Mouse (Mus musculus): Measurements from ENCODE around the gene Adap1.

Adap1 gene

DNA sequence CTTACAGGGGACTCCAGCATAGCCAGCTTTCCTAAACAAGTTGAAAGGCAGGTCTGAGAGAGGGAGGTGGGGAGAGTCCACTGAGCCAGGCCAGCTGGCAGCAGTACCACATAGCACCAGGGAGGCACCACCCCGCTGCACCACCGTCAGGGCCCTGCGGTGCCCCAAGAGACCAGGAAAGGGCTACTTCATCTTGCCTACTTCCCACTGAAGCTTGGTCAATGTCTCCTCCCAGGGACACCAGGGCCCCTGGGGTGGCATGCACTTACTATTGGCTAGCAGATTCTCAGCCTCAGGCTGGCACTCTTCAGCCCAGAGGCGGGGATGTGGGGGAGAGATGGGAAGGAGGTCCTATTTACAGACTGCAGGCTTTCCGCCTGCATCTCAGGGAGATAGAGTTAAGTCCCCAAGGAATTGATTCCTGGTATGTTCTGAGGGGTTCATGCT is 1.4 kb downstream of the Adap1 start:
- no peak for DNase-seq (ENCODE audit: low read depth, low spot score)

- DNase-seq (ENCODE audit: low read depth, low spot score), result no peak
Observed at GRCm38 (mm10) chr5:139323260-139323924, 2.0 kb downstream of the Adap1 start.

GRCm38 (mm10) chr5:139321331-139321730 is 4.1 kb downstream of the Adap1 start:
- no peak for DNase-seq (ENCODE audit: low read depth, low spot score)

- no peak for DNase-seq (ENCODE audit: low read depth, low spot score)
Observed at GRCm38 (mm10) chr5:139320424-139320823, 5.0 kb downstream of the Adap1 start.

DNA sequence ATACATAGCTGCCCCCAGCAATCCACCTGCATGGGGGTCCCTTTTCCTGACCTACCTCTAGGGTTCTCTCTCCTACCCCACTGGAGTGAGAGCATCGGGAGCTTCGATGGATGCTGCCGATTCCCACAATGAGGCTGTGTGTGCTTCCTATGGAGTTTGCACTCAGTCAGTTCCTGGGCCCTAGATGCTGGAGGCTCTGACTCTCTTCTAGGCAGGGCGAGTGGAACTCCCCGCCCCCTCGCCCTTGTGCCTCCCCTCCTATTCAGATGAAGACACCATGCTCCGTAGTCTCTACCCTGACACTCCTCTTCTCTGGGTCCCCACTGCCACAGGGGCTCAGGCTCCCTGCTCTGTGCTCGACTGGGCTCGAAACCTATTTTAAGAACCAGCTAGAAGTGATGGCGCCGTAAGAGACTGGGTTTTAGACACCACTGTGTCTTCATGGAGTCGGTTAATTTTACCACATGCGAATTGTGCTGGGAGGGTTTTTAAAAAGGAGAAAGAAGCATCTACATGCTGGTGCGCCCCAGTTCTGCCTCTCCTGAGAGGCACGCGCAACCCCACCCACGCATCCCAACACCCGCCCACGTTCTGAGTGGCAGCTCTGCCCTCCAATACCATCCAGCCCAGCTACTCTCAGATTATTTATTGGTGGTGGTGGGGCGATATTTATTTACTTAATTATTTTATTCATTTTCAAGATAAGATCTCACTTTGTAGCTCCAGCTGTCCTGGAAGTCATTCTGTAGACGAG is 7.5 kb downstream of the Adap1 start:
- peak; percentile 75 for DNase-seq (ENCODE audit: low read depth, low spot score)

- DNase-seq (ENCODE audit: low read depth, low spot score), result no peak
Observed at GRCm38 (mm10) chr5:139316982-139317675, 8.3 kb downstream of the Adap1 start.

GRCm38 (mm10) chr5:139314941-139315642 is 10.3 kb downstream of the Adap1 start:
- DNase-seq (ENCODE audit: low read depth, low spot score), result no peak

GRCm38 (mm10) chr5:139313536-139313935 is 11.9 kb downstream of the Adap1 start:
- no peak for DNase-seq (ENCODE audit: low read depth, low spot score)

DNA sequence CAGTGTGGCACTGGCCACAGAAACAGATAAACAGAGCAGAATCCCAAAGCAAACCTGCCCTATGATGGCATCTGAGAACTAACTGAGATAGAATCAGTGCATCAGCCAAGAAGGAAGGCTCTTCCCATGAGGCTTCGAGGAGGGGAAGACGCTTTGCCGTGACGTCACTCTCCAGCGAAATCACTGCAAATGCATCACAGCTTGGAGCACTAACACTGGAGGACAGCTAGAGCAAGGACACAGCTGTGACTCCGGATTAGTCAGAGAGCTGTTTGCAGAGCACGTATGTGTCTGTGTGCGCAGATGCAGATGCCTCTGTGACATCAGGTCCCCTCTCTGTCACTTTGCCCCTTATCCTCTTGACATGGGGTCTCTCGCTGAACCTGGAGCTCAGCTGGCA is 13.6 kb downstream of the Adap1 start:
- no peak for DNase-seq (ENCODE audit: low read depth, low spot score)

GRCm38 (mm10) chr5:139310477-139310876 is 14.9 kb downstream of the Adap1 start:
- DNase-seq (ENCODE audit: low read depth, low spot score), result no peak

DNA sequence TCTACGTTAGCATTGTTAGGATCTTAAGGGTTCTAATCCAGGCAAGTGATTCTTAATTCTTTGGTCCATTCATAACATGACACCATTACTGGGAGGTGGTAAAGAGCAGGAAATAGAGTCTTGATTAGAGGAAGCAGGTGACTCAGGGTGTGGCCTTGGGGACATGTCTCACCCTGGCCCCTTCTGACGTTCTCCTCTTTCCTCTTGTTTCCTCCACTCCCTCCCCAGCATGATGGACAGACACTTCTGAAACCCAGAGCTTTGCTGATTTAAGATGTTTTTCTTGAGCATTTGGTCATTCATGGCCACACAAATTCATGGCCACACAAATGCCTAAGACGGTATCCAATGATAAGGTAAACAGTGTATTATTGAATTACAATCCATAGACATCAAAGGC is 15.5 kb downstream of the Adap1 start:
- no peak for DNase-seq (ENCODE audit: low read depth, low spot score)

GRCm38 (mm10) chr5:139303646-139304061 is 21.8 kb downstream of the Adap1 start:
- DNase-seq (ENCODE audit: low read depth, low spot score), result no peak

GRCm38 (mm10) chr5:139302101-139302500 is 23.3 kb downstream of the Adap1 start:
- no peak for DNase-seq (ENCODE audit: low read depth, low spot score)

- no peak for DNase-seq (ENCODE audit: low read depth, low spot score)
Observed at GRCm38 (mm10) chr5:139297745-139298144, 27.7 kb downstream of the Adap1 start.

DNA sequence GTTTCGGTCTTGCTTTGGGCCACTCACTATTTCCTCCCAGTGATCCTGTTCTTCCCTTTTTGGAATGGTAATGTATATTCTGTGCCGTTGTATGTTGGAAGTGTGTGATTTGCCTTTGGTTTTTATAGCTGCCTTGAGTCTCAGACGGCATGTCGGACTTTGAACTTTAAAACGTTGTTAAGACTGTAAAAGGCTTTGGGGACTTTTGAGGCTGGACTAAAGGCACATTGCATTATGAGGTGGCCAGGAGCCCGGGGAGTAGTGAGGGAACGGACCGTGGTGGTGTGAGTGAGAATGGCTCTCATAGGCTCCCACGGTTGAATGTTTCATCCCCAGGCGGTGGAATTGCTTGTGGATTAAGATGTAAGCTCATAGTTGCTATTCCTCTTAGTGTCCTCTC is 28.3 kb downstream of the Adap1 start:
- no peak for DNase-seq (ENCODE audit: low read depth, low spot score)

DNA sequence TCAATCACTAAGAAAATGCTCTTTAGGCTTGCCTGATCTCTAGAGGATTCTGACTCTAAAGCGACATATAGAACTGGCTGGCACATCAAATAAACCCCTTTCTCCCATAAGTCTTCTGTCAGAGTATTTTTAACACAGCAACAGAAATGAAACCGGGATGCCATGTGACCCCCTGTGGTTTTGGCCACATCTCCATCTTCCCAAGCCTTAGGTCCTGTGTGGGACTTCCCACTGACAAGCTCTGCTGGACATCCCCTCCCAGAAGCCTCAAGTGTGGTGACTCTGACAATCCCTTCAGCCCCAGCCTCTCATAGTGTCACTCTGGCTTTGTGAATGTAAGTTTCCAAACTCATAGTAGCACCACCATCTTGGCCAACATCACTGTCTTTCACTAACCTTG is 31.3 kb downstream of the Adap1 start:
- no peak for DNase-seq (ENCODE audit: low read depth, low spot score)

DNA sequence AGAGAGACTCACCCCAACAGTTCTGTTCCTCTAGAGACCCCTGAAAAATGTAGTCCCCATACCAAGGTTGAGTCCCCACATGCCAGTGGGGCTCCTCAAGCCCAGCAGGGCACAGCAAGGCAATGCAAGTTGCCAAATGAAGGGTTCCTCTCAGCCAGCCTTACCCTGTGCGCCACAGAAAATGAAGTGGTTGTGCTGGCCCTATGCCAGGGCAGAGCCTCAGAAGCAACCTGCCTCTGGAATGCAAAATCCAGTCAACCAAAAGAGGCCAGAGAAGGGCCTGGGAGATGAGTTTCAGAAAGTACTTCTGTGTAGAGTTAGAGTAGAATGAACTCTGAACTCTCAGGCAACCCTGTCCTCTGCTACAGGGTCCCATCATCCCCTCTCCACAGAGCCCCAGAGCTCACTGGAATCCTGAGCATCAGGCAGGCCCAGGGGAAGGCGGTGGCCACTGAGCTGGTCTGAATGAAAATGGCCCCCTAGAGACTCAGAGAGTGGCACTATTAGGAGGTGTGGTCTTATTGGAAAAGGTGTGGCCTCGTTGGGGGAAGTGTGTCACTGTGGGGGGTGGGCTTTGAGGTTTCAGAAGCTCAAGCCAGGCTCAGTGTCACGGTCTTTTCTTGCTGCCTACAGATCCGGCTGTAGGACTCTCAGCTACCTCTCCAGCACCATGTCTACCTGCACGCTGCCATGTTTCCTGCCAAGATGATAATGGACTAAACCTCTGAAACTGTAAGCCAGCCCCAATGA is 33.4 kb downstream of the Adap1 start:
- peak; percentile 79 for DNase-seq (ENCODE audit: low read depth, low spot score)

- DNase-seq (ENCODE audit: low read depth, low spot score), result no peak
Observed at GRCm38 (mm10) chr5:139290467-139291259, 34.8 kb downstream of the Adap1 start.

GRCm38 (mm10) chr5:139288591-139288990 is 36.8 kb downstream of the Adap1 start:
- no peak for DNase-seq (ENCODE audit: low read depth, low spot score)

DNA sequence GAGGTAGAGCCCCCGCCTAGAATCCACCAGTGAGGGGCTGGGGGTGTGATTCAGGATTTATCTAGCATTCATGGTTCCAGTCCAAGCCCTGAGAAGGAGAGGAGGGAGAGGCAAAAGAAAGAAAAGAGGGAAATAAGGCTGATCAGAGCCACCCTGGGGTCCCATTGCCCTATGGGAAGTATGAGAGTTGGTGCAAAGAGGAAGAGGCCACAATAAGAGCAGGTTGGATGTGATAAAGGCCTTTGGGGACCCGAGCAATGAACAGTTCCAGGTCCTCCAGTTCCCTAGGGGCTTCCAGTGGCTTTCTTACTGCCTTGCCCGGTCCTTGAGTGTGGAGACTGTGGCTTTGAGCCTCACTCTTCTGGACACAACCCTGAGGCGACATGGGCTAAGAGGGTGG is 37.6 kb downstream of the Adap1 start:
- no peak for DNase-seq (ENCODE audit: low read depth, low spot score)
